Mouse (Mus musculus) embryonic facial prominence, embryonic 12.5 days (tissue): ENCODE results near the gene Eef1b2. TPM values are rescaled to one million over a fixed set of nuclear protein-coding genes. Genes with fewer than 3 reads are reported as not detected.
A peak's percentile ranks its signal among the peaks of the same experiment; 100 is the strongest.

ENCODE experiments used
- ATAC-seq: fragments of 200-750 bp; cut with Nextera tagmentation; 2 replicates; pipeline ENCODE4 v1.8.0; 2017; ENCODE audit not compliant: insufficient number of reproducible peaks, insufficient read depth, low FRiP score, low TSS enrichment
- H3K27ac ChIP-seq: fragments of 300-500 bp; sonication (generic); 2 replicates; pipeline ENCODE4 v1.5.1; 2016; ENCODE audit warnings: mild to moderate bottlenecking
- H3K27me3 ChIP-seq: fragments of 300-500 bp; sonication (generic); 2 replicates; pipeline ENCODE4 v1.6.1; 2016; ENCODE audit warnings: mild to moderate bottlenecking, moderate library complexity
- H3K36me3 ChIP-seq: fragments of 300-500 bp; sonication (generic); 2 replicates; pipeline ENCODE4 v1.6.1; 2016; ENCODE audit warnings: mild to moderate bottlenecking
- H3K4me1 ChIP-seq: fragments of 300-500 bp; sonication (generic); 2 replicates; pipeline ENCODE4 v1.6.1; 2016
- H3K4me2 ChIP-seq: fragments of 300-500 bp; sonication (generic); replicated peaks from 2 replicates; pipeline ENCODE4 v1.6.1; 2016; ENCODE audit warnings: mild to moderate bottlenecking, moderate library complexity
- H3K4me3 ChIP-seq: fragments of 300-500 bp; sonication (generic); 2 replicates; pipeline ENCODE4 v1.5.1; 2016; ENCODE audit warnings: mild to moderate bottlenecking
- H3K9ac ChIP-seq: fragments of 300-500 bp; sonication (generic); 2 replicates; pipeline ENCODE4 v1.6.1; 2016; ENCODE audit warnings: mild to moderate bottlenecking, moderate library complexity
- H3K9me3 ChIP-seq: fragments of 300-500 bp; sonication (generic); 2 replicates; pipeline ENCODE4 v1.6.1; 2016; ENCODE audit warnings: mild to moderate bottlenecking, moderate library complexity
- WGBS: fragments of 180-500 bp; shearing (Covaris S2); methylation state at CpG from one replicate; pipeline ENCODE4 v1.1.7; 2016; 5-methylcytosine and 5-hydroxymethylcytosine counted together
- microRNA-seq: library from miRNA; unstranded; fragments of <30 nt; microRNA quantifications from one replicate; pipeline ENCODE4, GENCODE M21; 2017
- polyA plus RNA-seq: library from polyadenylated mRNA; unstranded; fragments of >200 nt; fragmentation: Nextera tagmentation; extraction: Ambion mirVana; gene quantifications from 2 replicates; pipeline ENCODE4 v1.2.1, GENCODE M21; 2016

The Eef1b2 gene
- polyA plus RNA-seq, 1 experiment from 2014 or later = 505 TPM

DNA sequence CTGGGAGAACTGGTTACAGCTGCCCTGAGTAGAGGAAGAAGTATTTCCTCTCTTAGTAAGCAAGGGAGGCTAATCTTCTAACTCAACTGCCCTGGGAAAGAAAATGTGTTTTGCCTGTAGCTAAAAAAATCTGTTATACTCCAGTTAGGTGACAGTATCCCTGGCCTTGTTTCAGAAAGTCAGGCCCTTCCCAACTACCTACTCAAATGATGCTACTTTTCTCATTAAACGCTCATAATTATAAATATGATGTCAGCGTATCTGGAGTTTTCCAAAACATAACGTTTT is 37.6 kb downstream of the Eef1b2 start, which contains the start of gene Gpr1:
Gene Gpr1, minus strand, starts transcription at position 273 of the 288 bp plus-strand sequence.
- Histone ChIP-seq H3K9me3 (no peaks in the 10 kb centered on the region), H3K4me1 (peaks cover 15% of the 10 kb centered on the region), H3K27me3 (0 out of 2 replicates have a peak, but pooled peaks cover 7% of the 10 kb centered on the region), H3K36me3 (no peaks in the 10 kb centered on the region), H3K9ac (no peak within 1 kb of the TSS), H3K4me2 (peak within 1 kb of the TSS; percentile 34), H3K27ac (no peak within 1 kb of the TSS), H3K4me3 (0 out of 2 replicates have a peak within 1 kb of the TSS, but pooled peaks have one; percentile 3)
- 20% methylated on average over 3 of the region's 3 CpGs for WGBS
- ATAC-seq = no peak

- Histone ChIP-seq H3K36me3 (no peaks in the 10 kb centered on the region), H3K27me3 (0 out of 2 replicates have a peak, but pooled peaks cover 7% of the 10 kb centered on the region), H3K4me3 (no peak overlapping the region), H3K4me2 (no peak overlapping the region), H3K27ac (no peak overlapping the region), H3K9me3 (no peaks in the 10 kb centered on the region), H3K4me1 (peaks cover 15% of the 10 kb centered on the region), H3K9ac (no peak overlapping the region)
- WGBS = 17% methylated on average over 7 of the region's 7 CpGs
- ATAC-seq = no peak
These were observed 38.0 kb downstream of the Eef1b2 start for GRCm38 (mm10) chr1:63214631-63215030.

GRCm38 (mm10) chr1:63219277-63219676 is 42.7 kb downstream of the Eef1b2 start:
- H3K4me3 ChIP-seq = no peak overlapping the region

GRCm38 (mm10) chr1:63225009-63225408 is 48.4 kb downstream of the Eef1b2 start:
- 88% methylated on average over 4 of the region's 4 CpGs for WGBS

More at GRCm38 (mm10) chr1:63219277-63219676, 42.7 kb downstream of the Eef1b2 start:
- H3K9me3 ChIP-seq = no peaks in the 10 kb centered on the region
- no peak for ATAC-seq
- H3K9ac ChIP-seq = no peak overlapping the region
- H3K27ac ChIP-seq = no peak overlapping the region
- H3K36me3 ChIP-seq = no peaks in the 10 kb centered on the region
- H3K4me2 ChIP-seq = no peak overlapping the region
- 0 out of 2 replicates have a peak, but pooled peaks cover 6% of the 10 kb centered on the region for H3K27me3 ChIP-seq
- peaks cover 6% of the 10 kb centered on the region; the same call in 1 of the 2 replicates for H3K4me1 ChIP-seq
- WGBS = 92% methylated on average over 4 of the region's 4 CpGs

GRCm38 (mm10) chr1:63225890-63226289 is 49.3 kb downstream of the Eef1b2 start:
- Histone ChIP-seq H3K4me2 (no peak overlapping the region), H3K27me3 (no peaks in the 10 kb centered on the region), H3K27ac (no peak overlapping the region), H3K4me1 (peaks cover 3% of the 10 kb centered on the region; the same call in 1 of the 2 replicates), H3K4me3 (no peak overlapping the region), H3K9ac (no peak overlapping the region), H3K9me3 (no peaks in the 10 kb centered on the region), H3K36me3 (no peaks in the 10 kb centered on the region)
- 1% methylated on average over 7 of the region's 7 CpGs for WGBS
- ATAC-seq = peak; percentile 47; the same call in 1 of the 2 replicates

More at GRCm38 (mm10) chr1:63225009-63225408, 48.4 kb downstream of the Eef1b2 start:
- no peaks in the 10 kb centered on the region for H3K27me3 ChIP-seq
- H3K4me3 ChIP-seq = no peak overlapping the region
- ATAC-seq = no peak
- H3K9me3 ChIP-seq = no peaks in the 10 kb centered on the region
- peaks cover 3% of the 10 kb centered on the region; the same call in 1 of the 2 replicates for H3K4me1 ChIP-seq
- H3K9ac ChIP-seq = no peak overlapping the region
- no peak overlapping the region for H3K27ac ChIP-seq
- H3K4me2 ChIP-seq = no peak overlapping the region
- H3K36me3 ChIP-seq = no peaks in the 10 kb centered on the region

DNA sequence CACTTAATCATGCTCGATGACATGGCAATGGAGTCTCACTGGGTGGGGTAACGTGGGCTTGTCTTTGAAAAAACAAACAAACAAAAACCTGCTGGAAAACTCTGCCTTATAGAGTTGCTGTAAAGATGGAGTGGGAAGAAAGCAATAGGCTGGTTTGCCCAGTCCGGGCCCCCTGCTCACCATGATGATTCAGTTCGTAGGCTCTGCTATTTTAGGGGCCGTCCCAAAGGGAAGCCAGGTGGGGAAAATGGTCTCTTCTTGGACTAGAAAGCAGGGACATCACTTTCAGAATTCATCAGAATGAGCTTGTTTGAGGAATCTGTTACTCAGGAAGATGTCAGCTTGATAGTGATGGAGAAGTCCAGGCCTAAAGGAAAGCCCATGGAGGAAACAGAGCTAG is 50.6 kb downstream of the Eef1b2 start:
- Histone ChIP-seq H3K36me3 (no peaks in the 10 kb centered on the region), H3K4me3 (no peak overlapping the region), H3K9ac (no peak overlapping the region), H3K27ac (no peak overlapping the region), H3K4me2 (no peak overlapping the region), H3K4me1 (peaks cover 3% of the 10 kb centered on the region; the same call in 1 of the 2 replicates), H3K27me3 (no peaks in the 10 kb centered on the region), H3K9me3 (no peaks in the 10 kb centered on the region)
- no peak for ATAC-seq
- 70% methylated on average over 5 of the region's 5 CpGs for WGBS

Small RNAs within 50 kb of the gene (microRNA-seq; reads per million reads assigned to microRNA genes)
- gene Gm24557 (not detected), gene Gm27512 (not detected)

Other genes starting within 250 kb of the Eef1b2 start
- gene Ino80d, start 62.2 kb upstream of the Eef1b2 start, polyA plus RNA-seq = 10.8 and 12.9 TPM in 2 replicates
- gene Ndufs1, start within 50 bp of the Eef1b2 start, polyA plus RNA-seq = 134 and 136 TPM in 2 replicates
- 0.15 and 0.24 TPM in 2 replicates for gene Gpr1, start 37.7 kb downstream of the Eef1b2 start, polyA plus RNA-seq
- 22.2 and 24.0 TPM in 2 replicates for gene Zdbf2, start 96.4 kb downstream of the Eef1b2 start, polyA plus RNA-seq